Mouse (Mus musculus) CH12.LX (cell line): ENCODE measurements at regions not wholly inside any gene's neighbourhood (a gene's known extent, or its start where the extent isn't known, plus 50 kb on each side); places are given as distances from the start of the nearest gene placed in this dataset.

ENCODE experiments used
- DNase-seq: peaks from one replicate; pipeline ENCODE4 v3.0.0-alpha.2; 2013; ENCODE audit errors: extremely low read depth
- H3K27ac ChIP-seq: 2 replicates; pipeline ENCODE4 v1.5.1; 2012; ENCODE audit warnings: low read depth, mild to moderate bottlenecking, control low read depth, moderate library complexity; ENCODE audit not compliant: insufficient read depth
- H3K27me3 ChIP-seq: replicated peaks from 2 replicates; pipeline ENCODE3; 2012; ENCODE audit warnings: inconsistent platforms
- H3K36me3 ChIP-seq, 2 experiments: replicated peaks in 1 of 2; 2 replicates each; pipeline versions ENCODE3 to v1.6.1; 2012; ENCODE audit warnings: inconsistent platforms in 1 of 2, low read length in 1 of 2, mild to moderate bottlenecking in 1 of 2, mixed read lengths in 1 of 2, moderate library complexity in 1 of 2; ENCODE audit not compliant: control insufficient read depth in 1 of 2, insufficient read depth in 1 of 2
- H3K4me1 ChIP-seq, 2 experiments: 2 replicates each; pipeline ENCODE4 v1.6.1; 2012; ENCODE audit warnings: inconsistent platforms in 1 of 2, moderate library complexity in 1 of 2; ENCODE audit not compliant: insufficient read depth in 2 of 2, control insufficient read depth in 1 of 2
- H3K4me2 ChIP-seq: 2 replicates; pipeline ENCODE4 v1.6.1; 2012; ENCODE audit warnings: low read depth, mild to moderate bottlenecking, control low read depth; ENCODE audit not compliant: poor library complexity, insufficient read depth, severe bottlenecking
- H3K4me3 ChIP-seq, 3 experiments: fragments of 150-350 bp in 1 of 3; sonication (generic) in 1 of 3; replicated peaks in 1 of 3; 2 replicates each; pipeline versions ENCODE3 to v1.5.1; 2011 to 2012; ENCODE audit warnings: low read depth in 2 of 3, low read length in 2 of 3, mild to moderate bottlenecking in 2 of 3, moderate library complexity in 2 of 3, control low read depth in 1 of 3, improper control_type of control experiment in 1 of 3, inconsistent platforms in 1 of 3, mixed read lengths in 1 of 3; ENCODE audit not compliant: poor library complexity in 1 of 3
- H3K79me2 ChIP-seq: replicated peaks from 2 replicates; pipeline ENCODE4 v1.6.1; 2012; ENCODE audit warnings: mild to moderate bottlenecking, moderate library complexity; ENCODE audit not compliant: control insufficient read depth, poor library complexity, insufficient read depth, severe bottlenecking; ENCODE audit errors: extremely low read depth
- H3K9ac ChIP-seq: 2 replicates; pipeline ENCODE4 v1.6.1; 2012; ENCODE audit warnings: low read depth, mild to moderate bottlenecking, control low read depth, moderate library complexity; ENCODE audit not compliant: insufficient read depth
- H3K9me3 ChIP-seq: replicated peaks from 2 replicates; pipeline ENCODE3; 2012; ENCODE audit warnings: low read length, inconsistent platforms, mixed read lengths
- BHLHE40 ChIP-seq: IDR thresholded peaks from 2 replicates; pipeline ENCODE4 v1.6.1; 2011; ENCODE audit warnings: mild to moderate bottlenecking, low read depth, low read length, improper control_type of control experiment
- CHD1 ChIP-seq: IDR thresholded peaks from 2 replicates; pipeline ENCODE4 v1.6.1; 2012; ENCODE audit warnings: low read depth, low read length, improper control_type of control experiment, inconsistent platforms
- CHD2 ChIP-seq: IDR thresholded peaks from 2 replicates; pipeline ENCODE4 v1.6.1; 2011; ENCODE audit warnings: low read length, improper control_type of control experiment
- CTCF ChIP-seq, 2 experiments: IDR thresholded peaks in 1 of 2; conservative IDR thresholded peaks in 1 of 2; 2 replicates each; pipeline ENCODE4 v1.5.1; 2011 to 2012; ENCODE audit warnings: low read depth in 2 of 2, low read length in 2 of 2, improper control_type of control experiment in 1 of 2, inconsistent platforms in 1 of 2, mild to moderate bottlenecking in 1 of 2, moderate library complexity in 1 of 2
- E2F4 ChIP-seq: IDR thresholded peaks from 2 replicates; pipeline ENCODE4 v1.6.1; 2011; ENCODE audit warnings: low read depth, low read length, improper control_type of control experiment; ENCODE audit not compliant: insufficient replicate concordance
- ELF1 ChIP-seq: IDR thresholded peaks from 2 replicates; pipeline ENCODE4 v1.6.1; 2014; ENCODE audit warnings: low read depth, mild to moderate bottlenecking, inconsistent platforms, low read length, improper control_type of control experiment
- EP300 ChIP-seq: IDR thresholded peaks from 2 replicates; pipeline ENCODE4 v1.6.1; 2011; ENCODE audit warnings: low read length, improper control_type of control experiment
- ETS1 ChIP-seq: conservative IDR thresholded peaks from 2 replicates; pipeline ENCODE4 v1.6.1; 2012; ENCODE audit warnings: low read depth, mild to moderate bottlenecking, inconsistent platforms, low read length, improper control_type of control experiment, moderate library complexity
- IRF4 ChIP-seq: IDR thresholded peaks from 2 replicates; pipeline ENCODE4 v1.6.1; 2014; ENCODE audit warnings: low read depth, mild to moderate bottlenecking, inconsistent platforms, low read length, improper control_type of control experiment
- JUN ChIP-seq: IDR thresholded peaks from 2 replicates; pipeline ENCODE4 v1.6.1; 2011; ENCODE audit warnings: low read depth, mild to moderate bottlenecking, low read length, improper control_type of control experiment, moderate library complexity; ENCODE audit not compliant: insufficient read depth
- KAT2A ChIP-seq: IDR thresholded peaks from 2 replicates; pipeline ENCODE4 v1.6.1; 2012; ENCODE audit warnings: low read length, improper control_type of control experiment, inconsistent platforms; ENCODE audit not compliant: insufficient replicate concordance
- MAX ChIP-seq: IDR thresholded peaks from 2 replicates; pipeline ENCODE4 v1.6.1; 2011; ENCODE audit warnings: low read length, improper control_type of control experiment
- POLR2A ChIP-seq: IDR thresholded peaks from 2 replicates; pipeline ENCODE4 v1.6.1; 2011; ENCODE audit warnings: low read depth, mild to moderate bottlenecking, improper control_type of control experiment, low read length
- UBTF ChIP-seq: IDR thresholded peaks from 2 replicates; pipeline ENCODE4 v1.6.1; 2012; ENCODE audit warnings: low read depth, mild to moderate bottlenecking, inconsistent platforms, low read length, improper control_type of control experiment, moderate library complexity
- USF2 ChIP-seq: conservative IDR thresholded peaks from 2 replicates; pipeline ENCODE4 v1.6.1; 2011; ENCODE audit warnings: low read depth, low read length, improper control_type of control experiment
- ZC3H11A ChIP-seq: IDR thresholded peaks from 2 replicates; pipeline ENCODE4 v1.6.1; 2012; ENCODE audit warnings: low read depth, mild to moderate bottlenecking, inconsistent platforms, low read length, improper control_type of control experiment
- ZKSCAN1 ChIP-seq: IDR thresholded peaks from 2 replicates; pipeline ENCODE4 v1.6.1; 2012; ENCODE audit warnings: low read depth, inconsistent platforms, low read length, improper control_type of control experiment, borderline replicate concordance
- ZMIZ1 ChIP-seq: IDR thresholded peaks from 2 replicates; pipeline ENCODE4 v1.6.1; 2012; ENCODE audit warnings: low read depth, mild to moderate bottlenecking, inconsistent platforms, low read length, improper control_type of control experiment
- dilution Hi-C: fragments of 300-500 bp; cut with MboI; formaldehyde crosslinking; loops from 2 replicates; pipeline ENCODE4 v1.14.3; 2020; ENCODE audit warnings: low sequenced_read_pairs; ENCODE audit not compliant: extremely low pct_unique_long_range_greater_than_20kb, extremely low pct_ligation_motif_present
- in situ Hi-C: fragments of 300-500 bp; cut with MboI; formaldehyde crosslinking; loops from 3 replicates; pipeline ENCODE4 v1.14.3; 2019; ENCODE audit warnings: low sequenced_read_pairs, low pct_ligation_motif_present, low pct_unique_long_range_greater_than_20kb, mixed read lengths

- DNase-seq = no peak
- H3K79me2 ChIP-seq = no peaks in the 10 kb centered on the region
- TF ChIP-seq ZMIZ1 (no peak), KAT2A (no peak), JUN (no peak), CHD2 (no peak), ZKSCAN1 (no peak), POLR2A (no peak), USF2 (no peak), EP300 (no peak), CTCF (conservative IDR thresholded peaks at IDR 0.05 in 1 of 2, IDR thresholded peaks at IDR 0.05 in 1 of 2; ENCODE audit: low read depth in 2 of 2, low read length in 2 of 2) (no peak)
- H3K27ac ChIP-seq = no peak overlapping the region
- no peak overlapping the region for H3K4me3 ChIP-seq
- H3K4me1 ChIP-seq = peaks cover 0 to 6% of the 10 kb centered on the region in 2 experiments; a peak in 3 of 4 replicates
- no peaks in the 10 kb centered on the region for H3K36me3 ChIP-seq
- H3K9me3 ChIP-seq = no peaks in the 10 kb centered on the region
- in situ Hi-C loops = no loop called here
- H3K9ac ChIP-seq = no peak overlapping the region
- H3K27me3 ChIP-seq = no peaks in the 10 kb centered on the region
- H3K4me2 ChIP-seq = no peak overlapping the region
- dilution Hi-C loops = no loop called here
These were observed 227.8 kb downstream of the Mex3b start for GRCm38 (mm10) chr7:83094899-83095298.

- Histone ChIP-seq H3K9me3 (no peaks in the 10 kb centered on the region), H3K4me3 (no peak overlapping the region), H3K27me3 (no peaks in the 10 kb centered on the region), H3K79me2 (no peaks in the 10 kb centered on the region), H3K36me3 (no peaks in the 10 kb centered on the region), H3K27ac (no peak overlapping the region), H3K9ac (no peak overlapping the region), H3K4me1 (peaks cover 0 to 6% of the 10 kb centered on the region in 2 experiments; a peak in 3 of 4 replicates), H3K4me2 (no peak overlapping the region)
- TF ChIP-seq POLR2A = no peak
- TF ChIP-seq BHLHE40 = no peak
- TF ChIP-seq MAX = no peak
- no peak for TF ChIP-seq UBTF
- TF ChIP-seq ETS1 = no peak
- TF ChIP-seq IRF4 = no peak
- no peak for TF ChIP-seq E2F4
- no peak for TF ChIP-seq ELF1
- no peak for TF ChIP-seq ZC3H11A
- no peak for TF ChIP-seq CHD1
- dilution Hi-C loops = no loop called here
- DNase-seq = no peak
- in situ Hi-C loops = no loop called here
These were observed 228.5 kb downstream of the Mex3b start for GRCm38 (mm10) chr7:83095593-83095992.
